Mouse (Mus musculus): ENCODE data around the gene Zfp593. TPM values are rescaled to one million over a fixed set of nuclear protein-coding genes. Genes with fewer than 3 reads are reported as not detected.

Gene Zfp593
- polyA plus RNA-seq, 1 experiment, result 20.4 TPM

GRCm38 (mm10) chr4:134238686-134239085, 6.7 kb downstream of the Zfp593 start:
- Histone ChIP-seq H3K4me3 (ENCODE audit: insufficient read depth, poor library complexity, severe bottlenecking) (no peak overlapping the region), H3ac (ENCODE audit: control insufficient read depth, insufficient read length, low read depth) (no peak overlapping the region), H3K79me2 (ENCODE audit: control insufficient read depth, insufficient read depth) (no peaks in the 10 kb centered on the region), H3K27me3 (ENCODE audit: control insufficient read depth, insufficient read depth, insufficient read length) (peaks cover 6% of the 10 kb centered on the region), H3K36me3 (ENCODE audit: control insufficient read depth, insufficient read depth) (no peaks in the 10 kb centered on the region), H3K79me3 (ENCODE audit: low read depth) (no peaks in the 10 kb centered on the region)
- TF ChIP-seq MYOD1 (IDR thresholded peaks at IDR 0.05; ENCODE audit: control insufficient read depth, insufficient read length, low read depth), result no peak
- TF ChIP-seq MAX (IDR thresholded peaks at IDR 0.05), result no peak
- TF ChIP-seq CEBPB (IDR thresholded peaks at IDR 0.05; ENCODE audit: low read depth), result no peak
- TF ChIP-seq FOSL1 (IDR thresholded peaks at IDR 0.05; ENCODE audit: insufficient read depth, low read length, poor library complexity, severe bottlenecking), result no peak
- no peak for TF ChIP-seq USF1 (IDR thresholded peaks at IDR 0.05; ENCODE audit: low read depth)
- no peak for TF ChIP-seq MYOG (IDR thresholded peaks at IDR 0.05; ENCODE audit: control insufficient read depth, extremely low read depth, insufficient read length)
- no peak for TF ChIP-seq CTCF (IDR thresholded peaks at IDR 0.05; ENCODE audit: control insufficient read depth, insufficient read depth, insufficient read length)

- TF ChIP-seq MYOG (IDR thresholded peaks at IDR 0.05; ENCODE audit: control insufficient read depth, extremely low read depth, insufficient read length), result no peak
- TF ChIP-seq CTCF (IDR thresholded peaks at IDR 0.05; ENCODE audit: control insufficient read depth, insufficient read depth, insufficient read length), result no peak
- TF ChIP-seq CEBPB (IDR thresholded peaks at IDR 0.05; ENCODE audit: low read depth), result no peak
- no peak for TF ChIP-seq FOSL1 (IDR thresholded peaks at IDR 0.05; ENCODE audit: insufficient read depth, low read length, poor library complexity, severe bottlenecking)
- TF ChIP-seq MYOD1 (IDR thresholded peaks at IDR 0.05; ENCODE audit: control insufficient read depth, insufficient read length, low read depth), result no peak
- no peak for TF ChIP-seq USF1 (IDR thresholded peaks at IDR 0.05; ENCODE audit: low read depth)
- no peak for TF ChIP-seq MAX (IDR thresholded peaks at IDR 0.05)
- no peaks in the 10 kb centered on the region for H3K79me3 ChIP-seq (ENCODE audit: low read depth)
- peak within 1 kb of the TSS; percentile 30 for H3ac ChIP-seq (ENCODE audit: control insufficient read depth, insufficient read length, low read depth)
- no peak within 1 kb of the TSS for H3K4me3 ChIP-seq (ENCODE audit: insufficient read depth, poor library complexity, severe bottlenecking)
- H3K79me2 ChIP-seq (ENCODE audit: control insufficient read depth, insufficient read depth), result no peaks in the 10 kb centered on the region
- no peaks in the 10 kb centered on the region for H3K36me3 ChIP-seq (ENCODE audit: control insufficient read depth, insufficient read depth)
- H3K27me3 ChIP-seq (ENCODE audit: control insufficient read depth, insufficient read depth, insufficient read length), result peaks cover 10% of the 10 kb centered on the region
Measured at GRCm38 (mm10) chr4:134238279-134238651, 7.1 kb downstream of the Zfp593 start, which contains the start of gene Cnksr1. Gene Cnksr1, minus strand, starts transcription at chr4:134238399.

GRCm38 (mm10) chr4:134237582-134238278, 7.7 kb downstream of the Zfp593 start:
- Histone ChIP-seq H3K79me2 (ENCODE audit: control insufficient read depth, insufficient read depth) (no peaks in the 10 kb centered on the region), H3K79me3 (ENCODE audit: low read depth) (no peaks in the 10 kb centered on the region), H3ac (ENCODE audit: control insufficient read depth, insufficient read length, low read depth) (no peak overlapping the region), H3K27me3 (ENCODE audit: control insufficient read depth, insufficient read depth, insufficient read length) (peaks cover 16% of the 10 kb centered on the region), H3K4me3 (ENCODE audit: insufficient read depth, poor library complexity, severe bottlenecking) (no peak overlapping the region), H3K36me3 (ENCODE audit: control insufficient read depth, insufficient read depth) (no peaks in the 10 kb centered on the region)
- no peak for TF ChIP-seq MAX (IDR thresholded peaks at IDR 0.05)
- TF ChIP-seq USF1 (IDR thresholded peaks at IDR 0.05; ENCODE audit: low read depth), result no peak
- TF ChIP-seq MYOD1 (IDR thresholded peaks at IDR 0.05; ENCODE audit: control insufficient read depth, insufficient read length, low read depth), result no peak

GRCm38 (mm10) chr4:134234876-134235275, 10.5 kb downstream of the Zfp593 start:
- TF ChIP-seq MYOD1 (IDR thresholded peaks at IDR 0.05; ENCODE audit: control insufficient read depth, insufficient read length, low read depth) (no peak), MYOG (IDR thresholded peaks at IDR 0.05; ENCODE audit: control insufficient read depth, extremely low read depth, insufficient read length) (no peak), USF1 (IDR thresholded peaks at IDR 0.05; ENCODE audit: low read depth) (no peak), CTCF (IDR thresholded peaks at IDR 0.05; ENCODE audit: control insufficient read depth, insufficient read depth, insufficient read length) (no peak), CEBPB (IDR thresholded peaks at IDR 0.05; ENCODE audit: low read depth) (no peak), FOSL1 (IDR thresholded peaks at IDR 0.05; ENCODE audit: insufficient read depth, low read length, poor library complexity, severe bottlenecking) (no peak), MAX (IDR thresholded peaks at IDR 0.05) (no peak)

GRCm38 (mm10) chr4:134230431-134230830, 15.0 kb downstream of the Zfp593 start:
- Histone ChIP-seq H3K36me3 (ENCODE audit: control insufficient read depth, insufficient read depth) (no peaks in the 10 kb centered on the region), H3ac (ENCODE audit: control insufficient read depth, insufficient read length, low read depth) (no peak overlapping the region), H3K4me3 (ENCODE audit: insufficient read depth, poor library complexity, severe bottlenecking) (no peak overlapping the region), H3K79me2 (ENCODE audit: control insufficient read depth, insufficient read depth) (no peaks in the 10 kb centered on the region), H3K27me3 (ENCODE audit: control insufficient read depth, insufficient read depth, insufficient read length) (peaks cover 36% of the 10 kb centered on the region), H3K79me3 (ENCODE audit: low read depth) (no peaks in the 10 kb centered on the region)
- no peak for TF ChIP-seq USF1 (IDR thresholded peaks at IDR 0.05; ENCODE audit: low read depth)
- no peak for TF ChIP-seq MYOD1 (IDR thresholded peaks at IDR 0.05; ENCODE audit: control insufficient read depth, insufficient read length, low read depth)
- no peak for TF ChIP-seq CTCF (IDR thresholded peaks at IDR 0.05; ENCODE audit: control insufficient read depth, insufficient read depth, insufficient read length)
- TF ChIP-seq MAX (IDR thresholded peaks at IDR 0.05), result no peak
- no peak for TF ChIP-seq FOSL1 (IDR thresholded peaks at IDR 0.05; ENCODE audit: insufficient read depth, low read length, poor library complexity, severe bottlenecking)
- TF ChIP-seq MYOG (IDR thresholded peaks at IDR 0.05; ENCODE audit: control insufficient read depth, extremely low read depth, insufficient read length), result no peak
- TF ChIP-seq CEBPB (IDR thresholded peaks at IDR 0.05; ENCODE audit: low read depth), result no peak

More at GRCm38 (mm10) chr4:134234876-134235275, 10.5 kb downstream of the Zfp593 start:
- Histone ChIP-seq H3K79me3 (ENCODE audit: low read depth) (no peaks in the 10 kb centered on the region), H3K4me3 (ENCODE audit: insufficient read depth, poor library complexity, severe bottlenecking) (no peak overlapping the region), H3K27me3 (ENCODE audit: control insufficient read depth, insufficient read depth, insufficient read length) (peaks cover 27% of the 10 kb centered on the region), H3ac (ENCODE audit: control insufficient read depth, insufficient read length, low read depth) (no peak overlapping the region), H3K79me2 (ENCODE audit: control insufficient read depth, insufficient read depth) (no peaks in the 10 kb centered on the region), H3K36me3 (ENCODE audit: control insufficient read depth, insufficient read depth) (no peaks in the 10 kb centered on the region)

Data from C2C12 (cell line).